Mouse (Mus musculus) liver, embryonic 14.5 days (tissue): ENCODE data around the gene Nenf. TPM values are rescaled to one million over a fixed set of nuclear protein-coding genes. Genes with fewer than 3 reads are reported as not detected.

Source experiments
- ATAC-seq: fragments of 200-750 bp; cut with Nextera tagmentation; 2 replicates; pipeline ENCODE4 v1.8.0; 2017; ENCODE audit warnings: moderate number of reproducible peaks, mild to moderate bottlenecking, moderate library complexity; ENCODE audit not compliant: insufficient read depth
- DNase-seq, 3 experiments: peaks; one replicate each; pipeline ENCODE4 v3.0.0-alpha.2; 2012 to 2013; ENCODE audit warnings: low read depth in 3 of 3, low spot score in 3 of 3
- H3K27ac ChIP-seq: fragments of 300-500 bp; sonication (generic); 2 replicates; pipeline ENCODE4 v1.5.1; 2014; ENCODE audit warnings: moderate library complexity, mild to moderate bottlenecking, control low read depth, inconsistent platforms
- H3K27me3 ChIP-seq: fragments of 300-500 bp; sonication (generic); 2 replicates; pipeline ENCODE4 v1.6.1; 2014; ENCODE audit warnings: mild to moderate bottlenecking, low read length, moderate library complexity; ENCODE audit not compliant: control insufficient read depth, insufficient read depth
- H3K36me3 ChIP-seq: fragments of 300-500 bp; sonication (generic); replicated peaks from 2 replicates; pipeline ENCODE4 v1.6.1; 2014; ENCODE audit warnings: low read depth; ENCODE audit not compliant: control insufficient read depth, insufficient read depth
- H3K4me1 ChIP-seq, 2 experiments: fragments of 200-500 bp in 1 of 2; fragments of 300-500 bp in 1 of 2; sonication (generic) in 1 of 2; replicated peaks; 2 replicates each; pipeline ENCODE4 v1.6.1; 2012 to 2014; ENCODE audit warnings: antibody characterized with exemption in 1 of 2, inconsistent platforms in 1 of 2, low read length in 1 of 2; ENCODE audit not compliant: control insufficient read depth in 2 of 2, insufficient read depth in 2 of 2
- H3K4me2 ChIP-seq: fragments of 300-500 bp; sonication (generic); 2 replicates; pipeline ENCODE4 v1.6.1; 2014; ENCODE audit warnings: low read depth, mild to moderate bottlenecking, control low read depth, moderate library complexity
- H3K4me3 ChIP-seq, 2 experiments: fragments of 200-500 bp in 1 of 2; fragments of 300-500 bp in 1 of 2; sonication (generic) in 1 of 2; 2 replicates each; pipeline ENCODE4 v1.5.1; 2012 to 2014; ENCODE audit warnings: low read depth in 2 of 2, low read length in 2 of 2, mild to moderate bottlenecking in 2 of 2, control low read depth in 1 of 2, inconsistent platforms in 1 of 2, moderate library complexity in 1 of 2; ENCODE audit not compliant: insufficient read depth in 1 of 2
- H3K9ac ChIP-seq: fragments of 300-500 bp; sonication (generic); replicated peaks from 2 replicates; pipeline ENCODE4 v1.6.1; 2014; ENCODE audit warnings: mild to moderate bottlenecking, control low read depth, moderate library complexity
- H3K9me3 ChIP-seq: fragments of 300-500 bp; sonication (generic); 2 replicates; pipeline ENCODE4 v1.6.1; 2016; ENCODE audit warnings: low read length, mixed read lengths; ENCODE audit not compliant: control insufficient read depth
- CTCF ChIP-seq: IDR thresholded peaks from 2 replicates; pipeline ENCODE4 v1.5.1; 2016; ENCODE audit warnings: antibody characterized with exemption, low read depth, control low read depth
- EP300 ChIP-seq: IDR thresholded peaks from 2 replicates; pipeline ENCODE4 v1.6.1; 2016; ENCODE audit warnings: antibody characterized with exemption, low read depth
- WGBS: fragments of 180-500 bp; shearing (Covaris S2); extraction: QIAGEN DNeasy Blood & Tissue Kit; methylation state at CpG from one replicate; pipeline ENCODE4 v1.1.7; 2014; ENCODE audit not compliant: insufficient replicate concordance; 5-methylcytosine and 5-hydroxymethylcytosine counted together
- polyA plus RNA-seq, 2 experiments: library from polyadenylated mRNA; depleted of rRNA in 1 of 2; stranded (reverse) in 1 of 2; unstranded in 1 of 2; fragments of >200 nt; fragmentation: Nextera tagmentation in 1 of 2; extraction: Ambion mirVana in 1 of 2; gene quantifications; 2 replicates each; pipeline versions ENCODE4 v1.2.1 to v1.2.3; 2012 to 2014

Nenf gene
- polyA plus RNA-seq, 2 experiments = 29.4 to 34.9 TPM

DNA sequence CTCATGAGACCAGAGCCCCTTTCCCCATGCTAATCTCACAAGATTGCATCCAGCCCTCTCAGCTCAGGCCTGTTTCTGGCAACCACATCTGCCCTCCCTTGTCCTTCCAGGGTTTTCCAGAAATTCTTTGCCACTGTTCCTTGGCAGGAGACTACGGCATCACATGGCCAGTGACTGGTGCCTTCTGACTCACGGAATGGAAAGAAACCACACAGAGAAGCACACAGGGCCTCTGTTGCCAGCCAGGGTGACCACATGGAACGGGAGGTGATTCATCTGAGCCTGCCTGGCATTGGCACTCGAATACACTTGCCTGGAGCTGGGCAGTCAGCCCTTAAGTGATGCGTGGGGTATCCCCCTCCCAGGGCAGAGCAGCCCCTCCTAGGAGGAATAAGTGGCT lies 25.6 kb downstream of the Nenf start:
- Histone ChIP-seq H3K27me3 (no peaks in the 10 kb centered on the region), H3K9me3 (no peaks in the 10 kb centered on the region), H3K4me1 (no peaks in the 10 kb centered on the region), H3K4me3 (no peak overlapping the region), H3K36me3 (no peaks in the 10 kb centered on the region), H3K9ac (no peak overlapping the region), H3K27ac (no peak overlapping the region), H3K4me2 (no peak overlapping the region)
- ATAC-seq = no peak
- 55% methylated on average over 5 of the region's 5 CpGs for WGBS
- no peak for DNase-seq
- TF ChIP-seq EP300 = no peak
- no peak for TF ChIP-seq CTCF

DNA sequence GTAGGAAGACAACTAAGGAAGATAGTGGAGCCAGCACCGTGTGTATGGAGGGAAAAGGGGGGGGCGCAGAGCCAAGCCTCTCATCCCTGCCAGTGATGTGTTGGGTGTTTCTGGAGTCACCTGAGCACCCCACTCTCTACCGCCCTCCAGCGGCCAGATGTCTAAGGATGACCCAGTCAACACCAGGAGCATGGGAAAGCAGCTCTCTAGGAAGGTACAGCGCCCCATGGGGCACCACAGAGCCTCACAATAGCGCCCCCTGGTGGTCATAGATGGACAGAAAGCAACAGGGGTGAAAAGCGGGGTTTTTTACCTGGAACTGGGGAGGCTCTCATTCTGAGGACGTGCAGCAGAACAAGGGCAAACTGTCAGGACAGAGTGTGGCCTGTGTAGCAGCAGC lies 29.2 kb downstream of the Nenf start:
- ATAC-seq (peak; percentile 40; the same call in 1 of the 2 replicates), DNase-seq (peak in 2 of 3 experiments; percentile 43 to 48)
- no peaks in the 10 kb centered on the region for H3K9me3 ChIP-seq
- WGBS = 33% methylated on average over 8 of the region's 8 CpGs
- H3K36me3 ChIP-seq = no peaks in the 10 kb centered on the region
- H3K4me3 ChIP-seq = no peak overlapping the region
- no peak for TF ChIP-seq EP300
- TF ChIP-seq CTCF = peak; percentile 95
- no peak overlapping the region for H3K4me2 ChIP-seq
- no peak overlapping the region for H3K27ac ChIP-seq
- H3K4me1 ChIP-seq = no peaks in the 10 kb centered on the region
- H3K27me3 ChIP-seq = no peaks in the 10 kb centered on the region
- H3K9ac ChIP-seq = no peak overlapping the region

DNA sequence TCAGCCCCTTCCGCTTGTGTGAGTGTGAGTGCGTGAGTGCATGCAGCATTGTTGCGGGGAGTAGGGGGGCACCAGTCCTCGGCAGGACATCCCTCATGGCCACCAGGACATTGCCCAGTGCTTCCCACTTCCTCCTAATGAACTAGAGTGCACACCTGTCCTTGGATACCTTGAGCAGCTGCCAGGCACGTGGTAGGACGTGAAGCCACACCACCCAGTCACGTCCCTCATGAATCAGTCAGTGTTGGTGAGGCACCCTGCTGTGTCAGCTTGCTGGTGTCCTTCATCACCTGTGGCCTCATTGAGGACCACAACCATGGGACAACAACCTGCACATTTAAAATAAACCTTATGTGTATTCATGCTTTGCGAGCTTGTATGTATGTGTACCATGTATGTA lies 33.5 kb downstream of the Nenf start:
- no peak for TF ChIP-seq CTCF
- TF ChIP-seq EP300 = no peak
- WGBS = 66% methylated on average over 8 of the region's 8 CpGs
- ATAC-seq (no peak), DNase-seq (no peak)
- Histone ChIP-seq H3K36me3 (no peaks in the 10 kb centered on the region), H3K9ac (no peak overlapping the region), H3K4me2 (no peak overlapping the region), H3K4me3 (no peak overlapping the region), H3K27ac (no peak overlapping the region), H3K27me3 (no peaks in the 10 kb centered on the region), H3K4me1 (no peaks in the 10 kb centered on the region), H3K9me3 (no peaks in the 10 kb centered on the region)

DNA sequence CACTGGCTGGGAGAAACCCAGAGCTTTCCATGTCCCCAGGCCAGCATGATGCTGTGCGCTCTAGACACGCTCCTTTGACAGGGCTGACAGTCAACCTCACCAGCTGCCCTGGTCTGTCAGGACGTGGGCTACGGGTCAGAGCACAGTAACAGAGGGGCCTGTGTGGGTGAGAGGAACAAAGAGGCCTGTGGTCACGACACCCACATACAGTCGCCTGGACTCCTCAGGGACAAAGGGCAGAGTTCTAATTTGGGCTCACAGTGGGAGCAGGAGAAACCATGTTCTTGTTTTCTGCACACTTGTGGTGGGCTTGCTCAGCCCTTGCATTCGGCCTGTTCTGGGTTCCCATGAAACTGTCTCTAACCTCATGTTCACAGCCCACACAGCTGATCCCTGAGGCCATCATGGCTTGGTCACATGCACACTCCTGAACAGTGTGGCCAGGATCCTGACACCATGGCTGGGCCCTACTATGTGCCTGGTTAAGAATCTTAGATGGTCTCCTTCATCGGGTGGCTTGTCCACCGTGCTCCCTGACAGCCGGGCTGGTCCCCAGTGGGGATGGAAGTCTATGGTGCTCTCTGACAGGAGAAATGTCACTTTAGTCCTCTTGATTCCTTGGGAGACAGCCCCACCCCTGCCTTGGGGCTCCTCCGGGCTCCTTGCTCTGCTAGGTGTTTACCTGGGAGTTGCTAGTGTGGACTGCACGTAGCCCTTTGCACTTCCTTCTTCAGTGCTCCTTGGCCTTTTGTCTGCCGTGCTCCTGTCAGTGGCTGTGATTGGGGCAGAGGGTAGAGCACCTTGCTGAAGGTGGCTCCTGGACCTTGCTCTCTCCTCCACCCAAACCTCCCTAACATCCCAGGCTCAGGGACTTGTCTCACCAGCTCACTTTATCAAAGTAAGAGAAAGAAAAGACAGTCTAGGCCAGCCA lies 34.6 kb downstream of the Nenf start:
- DNase-seq = no peak
- H3K4me2 ChIP-seq = no peak overlapping the region
- 0 out of 4 replicates have a peak, but pooled peaks cover 0 to under 1% of the 10 kb centered on the region in 2 experiments for H3K4me1 ChIP-seq
- H3K27me3 ChIP-seq = no peaks in the 10 kb centered on the region
- no peaks in the 10 kb centered on the region for H3K36me3 ChIP-seq
- no peaks in the 10 kb centered on the region for H3K9me3 ChIP-seq
- no peak overlapping the region for H3K27ac ChIP-seq
- no peak overlapping the region for H3K4me3 ChIP-seq
- TF ChIP-seq EP300 (no peak), CTCF (no peak)
- H3K9ac ChIP-seq = no peak overlapping the region
- WGBS = 57% methylated on average over 13 of the region's 13 CpGs
- ATAC-seq = no peak

DNA sequence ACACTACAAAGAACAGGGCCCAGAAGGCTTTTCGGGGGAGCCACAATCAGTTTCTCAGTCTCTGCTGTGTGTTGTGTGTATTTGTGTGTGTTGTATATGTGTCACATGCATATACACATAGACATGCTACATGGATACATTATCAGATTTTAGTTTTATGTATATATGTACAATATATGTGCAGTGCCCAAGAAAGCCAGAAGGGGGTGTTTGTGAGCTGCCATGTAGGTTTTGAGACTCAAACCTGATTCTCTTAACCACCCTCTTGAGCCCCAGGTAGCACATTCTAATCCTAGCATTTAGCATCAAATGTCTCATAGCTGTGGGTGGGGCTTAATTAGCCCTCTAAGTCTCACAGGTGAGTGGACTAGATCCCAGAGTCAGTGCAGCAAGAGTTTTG lies 35.7 kb downstream of the Nenf start:
- DNase-seq (no peak), ATAC-seq (no peak)
- TF ChIP-seq EP300 (no peak), CTCF (peak; percentile 5; the same call in 1 of the 2 replicates)
- no peaks in the 10 kb centered on the region for H3K36me3 ChIP-seq
- H3K9ac ChIP-seq = no peak overlapping the region
- no peak overlapping the region for H3K27ac ChIP-seq
- H3K4me1 ChIP-seq = peaks cover 0 to 5% of the 10 kb centered on the region in 2 experiments; a peak in 1 of 4 replicates
- H3K4me2 ChIP-seq = no peak overlapping the region
- 70% methylated on average over 1 of the region's 1 CpGs for WGBS
- H3K4me3 ChIP-seq = no peak overlapping the region
- H3K9me3 ChIP-seq = no peaks in the 10 kb centered on the region
- H3K27me3 ChIP-seq = no peaks in the 10 kb centered on the region
